Mouse (Mus musculus) ES-E14 (cell line): ENCODE results near the gene Zfp36l2.

Source experiments
- CHD2 ChIP-seq: IDR thresholded peaks from 2 replicates; pipeline ENCODE4 v1.6.1; 2014; ENCODE audit warnings: mild to moderate bottlenecking, low read depth, low read length, inconsistent platforms
- MAFK ChIP-seq: IDR thresholded peaks from 2 replicates; pipeline ENCODE4 v1.6.1; 2014; ENCODE audit warnings: mild to moderate bottlenecking, low read depth, low read length, inconsistent platforms; ENCODE audit not compliant: insufficient read depth
- ZC3H11A ChIP-seq: IDR thresholded peaks from 2 replicates; pipeline ENCODE4 v1.6.1; 2012; ENCODE audit warnings: low read depth, mild to moderate bottlenecking, inconsistent platforms, low read length, borderline replicate concordance

DNA sequence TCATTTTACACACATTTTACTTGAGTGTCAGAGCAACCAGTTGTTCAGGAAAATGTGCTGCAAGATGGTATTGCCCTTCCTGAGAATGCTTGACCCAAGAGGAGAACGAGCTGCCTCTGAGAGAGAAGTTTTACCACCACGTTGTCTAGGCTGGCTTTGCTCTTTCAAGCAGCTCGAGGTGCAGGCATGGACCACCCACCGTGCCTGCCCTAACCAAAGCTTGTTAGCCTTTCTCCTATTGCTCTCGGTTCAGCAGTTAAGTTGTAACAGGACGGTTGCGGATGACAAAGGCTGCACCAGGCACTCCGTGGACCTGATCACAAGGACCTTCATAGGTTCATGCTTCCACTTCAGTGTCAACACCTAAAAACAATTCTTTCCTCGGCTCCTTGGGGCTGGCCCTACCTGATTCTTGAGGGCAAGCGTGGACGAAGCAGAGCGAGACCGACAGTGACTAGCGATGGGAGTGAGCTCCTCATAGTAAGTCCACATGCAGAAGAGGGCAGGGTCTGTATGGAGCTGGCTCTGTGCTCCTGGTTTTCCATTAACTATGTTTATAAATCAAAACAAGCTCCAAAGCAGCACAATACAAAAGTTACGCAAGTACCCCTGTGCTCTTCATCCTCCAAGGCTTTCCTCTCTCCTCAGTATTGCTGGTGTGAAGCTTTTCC, 36.6 kb upstream of the Zfp36l2 start:
- TF ChIP-seq MAFK (no peak), ZC3H11A (no peak), CHD2 (no peak)
